Mouse (Mus musculus) gastrocnemius, postnatal 10 days (tissue): ENCODE measurements around the gene Armc7. TPM values are rescaled to one million over a fixed set of nuclear protein-coding genes. Genes with fewer than 3 reads are reported as not detected.
"Not testable (repeated sequence)": the region's sequence is repeated elsewhere in the genome, so short reads cannot be mapped to it uniquely, and the experiment has no call there.

ENCODE experiments used
- DNase-seq: peaks from one replicate; pipeline ENCODE4 v3.0.0; 2021; ENCODE audit warnings: mixed read lengths
- total RNA-seq, 2 experiments: library from RNA; stranded (reverse); gene quantifications; 2 replicates each; pipeline ENCODE4 v1.2.3; 2021

The Armc7 gene
- total RNA-seq, 2 experiments from 2014 or later = 1.2 to 2.4 TPM

- DNase-seq = no peak
These were observed 15.2 kb downstream of the Armc7 start for GRCm38 (mm10) chr11:115490441-115491355.

GRCm38 (mm10) chr11:115491356-115492083 lies 16.1 kb downstream of the Armc7 start, which contains the start of gene Nt5c:
TSS of gene Nt5c (minus strand) at chr11:115491862.
- peak; percentile 72 for DNase-seq

- DNase-seq = no peak
These were observed 16.9 kb downstream of the Armc7 start for GRCm38 (mm10) chr11:115492387-115492786.

- DNase-seq = not testable (repeated sequence)
These were observed 21.1 kb downstream of the Armc7 start for GRCm38 (mm10) chr11:115496559-115496958.

- no peak for DNase-seq
These were observed 27.2 kb downstream of the Armc7 start for GRCm38 (mm10) chr11:115502636-115503035.

- DNase-seq = no peak
These were observed 31.1 kb downstream of the Armc7 start for GRCm38 (mm10) chr11:115506586-115506985.

- no peak for DNase-seq
These were observed 32.6 kb downstream of the Armc7 start for GRCm38 (mm10) chr11:115508061-115508460.

GRCm38 (mm10) chr11:115509773-115510506 lies 34.5 kb downstream of the Armc7 start:
- no peak for DNase-seq

- no peak for DNase-seq
These were observed 35.0 kb downstream of the Armc7 start for GRCm38 (mm10) chr11:115510507-115510888.

- DNase-seq = no peak
These were observed 35.7 kb downstream of the Armc7 start for GRCm38 (mm10) chr11:115511121-115511520.

GRCm38 (mm10) chr11:115512004-115512403 lies 36.5 kb downstream of the Armc7 start:
- DNase-seq = no peak

- no peak for DNase-seq
These were observed 37.1 kb downstream of the Armc7 start for GRCm38 (mm10) chr11:115512407-115513183.

GRCm38 (mm10) chr11:115513271-115514237 lies 38.1 kb downstream of the Armc7 start:
- peak; percentile 55 for DNase-seq

GRCm38 (mm10) chr11:115514238-115514663 lies 38.8 kb downstream of the Armc7 start, which contains the start of gene Jpt1:
TSS of gene Jpt1 (minus strand) at chr11:115514387.
- DNase-seq = peak; percentile 92

GRCm38 (mm10) chr11:115515021-115515420 lies 39.6 kb downstream of the Armc7 start:
- no peak for DNase-seq

GRCm38 (mm10) chr11:115516942-115517341 lies 41.5 kb downstream of the Armc7 start:
- no peak for DNase-seq

GRCm38 (mm10) chr11:115518693-115519092 lies 43.2 kb downstream of the Armc7 start:
- DNase-seq = no peak

- DNase-seq = no peak
These were observed 44.1 kb downstream of the Armc7 start for GRCm38 (mm10) chr11:115519581-115519980.

GRCm38 (mm10) chr11:115520218-115520617 lies 44.8 kb downstream of the Armc7 start:
- no peak for DNase-seq

GRCm38 (mm10) chr11:115521080-115521479 lies 45.6 kb downstream of the Armc7 start:
- DNase-seq = no peak
